In the genomic region with DNA sequence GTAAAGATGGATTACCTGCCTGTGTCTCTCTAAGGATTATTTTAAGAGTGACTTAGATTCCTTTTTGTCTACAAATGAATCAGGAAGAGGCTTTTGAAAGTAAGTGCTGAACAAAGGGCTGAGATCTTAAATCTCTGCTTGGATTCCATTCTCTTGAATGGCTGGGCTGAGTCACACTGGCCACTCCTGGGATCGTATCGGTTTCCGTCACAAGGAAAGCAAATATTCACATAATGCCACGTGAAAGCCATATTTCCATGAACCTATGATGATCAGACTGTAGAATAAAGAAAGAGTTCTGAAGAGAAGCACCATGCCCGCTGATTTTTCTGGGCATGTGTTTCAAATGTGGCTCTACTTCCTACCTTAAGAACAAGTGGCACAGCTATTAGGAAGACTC, we compare ENCODE assay signal across 24 mouse cellular contexts. TPM values are rescaled to one million over a fixed set of nuclear protein-coding genes. Genes with fewer than 3 reads are reported as not detected.
DNase-seq lines count a peak whose midpoint lies in the region; ATAC-seq and TF ChIP-seq lines count a peak whose summit lies in the region.
"Had no signal": no experiment of that assay in that cellular context is flagged by ENCODE, and none has a peak within 500 bp of the region (broad histone marks: within the 10 kb centered on the region; RNA-seq: fewer than 3 reads in every experiment).

No protein-coding gene starts in this region.

- DNase-seq in midbrain, embryonic 11.5 days (ENCODE audit: low spot score, missing footprints), result no peak
- DNase-seq in Muller cell, postnatal 12 days (ENCODE audit: inconsistent ontology term), result peak; percentile 7
- no peak for DNase-seq in testis, postnatal 10 days (ENCODE audit: low spot score)
- no peak for DNase-seq in gastrocnemius, postnatal 25 days
- DNase-seq: gastrocnemius, postnatal 10 days; heart, adult 18-20 months; kidney, postnatal 4 days; lung, embryonic 14.5 days; lung, postnatal 36 days; right cerebral cortex, adult 18-20 months; thymus, adult 18-20 months; thymus, postnatal 4 days had no signal

- H3ac ChIP-seq in C2C12 (ENCODE audit: control insufficient read depth, insufficient read length, low read depth), result no peak overlapping the region

- H3K27ac ChIP-seq in midbrain, embryonic 11.5 days (ENCODE audit: low read depth, low read length), result peak overlapping the region; percentile 1; the same call in 1 of the 2 replicates
- no peak overlapping the region for H3K27ac ChIP-seq in midbrain, embryonic 16.5 days (ENCODE audit: low read length)
- H3K27ac ChIP-seq in stomach, embryonic 14.5 days (ENCODE audit: low read length), result peak overlapping the region; percentile 44; the same call in 1 of the 2 replicates
- H3K27ac ChIP-seq: heart, embryonic 15.5 days; hindbrain, embryonic 14.5 days; kidney, embryonic 15.5 days; limb, embryonic 12.5 days; liver, embryonic 12.5 days had no signal

- no peak for TF ChIP-seq CTCF in C2C12 (IDR thresholded peaks at IDR 0.05; ENCODE audit: control insufficient read depth, insufficient read depth, insufficient read length)

- no peaks in the 10 kb centered on the region for H3K9me3 ChIP-seq in midbrain, embryonic 11.5 days (ENCODE audit: control insufficient read depth, low read length)
- H3K9me3 ChIP-seq in midbrain, embryonic 16.5 days (replicated peaks; ENCODE audit: control insufficient read depth, low read length, poor library complexity, severe bottlenecking), result no peaks in the 10 kb centered on the region
- no peaks in the 10 kb centered on the region for H3K9me3 ChIP-seq in stomach, embryonic 14.5 days (ENCODE audit: control insufficient read depth, low read depth, low read length)
- H3K9me3 ChIP-seq: forebrain, embryonic 13.5 days; heart, embryonic 15.5 days; kidney, embryonic 15.5 days; limb, embryonic 12.5 days; liver, embryonic 12.5 days had no signal

- H3K4me2 ChIP-seq in midbrain, embryonic 11.5 days, result no peak overlapping the region
- H3K4me2 ChIP-seq in midbrain, embryonic 16.5 days (ENCODE audit: low read length), result no peak overlapping the region
- no peak overlapping the region for H3K4me2 ChIP-seq in stomach, embryonic 14.5 days (replicated peaks; ENCODE audit: low read depth, low read length)
- H3K4me2 ChIP-seq: forebrain, embryonic 13.5 days; heart, embryonic 15.5 days; kidney, embryonic 15.5 days; limb, embryonic 12.5 days; liver, embryonic 12.5 days; lung, embryonic 14.5 days had no signal

- no peaks in the 10 kb centered on the region for H3K36me3 ChIP-seq in midbrain, embryonic 11.5 days (ENCODE audit: control insufficient read depth, insufficient read depth, low read length)
- no peaks in the 10 kb centered on the region for H3K36me3 ChIP-seq in midbrain, embryonic 16.5 days (ENCODE audit: control insufficient read depth, insufficient read depth, low read length)
- no peaks in the 10 kb centered on the region for H3K36me3 ChIP-seq in C2C12 (ENCODE audit: control insufficient read depth, insufficient read depth)
- no peaks in the 10 kb centered on the region for H3K36me3 ChIP-seq in stomach, embryonic 14.5 days (ENCODE audit: control insufficient read depth, insufficient read depth, low read length)
- H3K36me3 ChIP-seq: heart, embryonic 15.5 days; kidney, embryonic 15.5 days; limb, embryonic 12.5 days; liver, embryonic 12.5 days had no signal

- H3K79me2 ChIP-seq in C2C12 (ENCODE audit: control insufficient read depth, insufficient read depth), result no peaks in the 10 kb centered on the region

- no peak overlapping the region for H3K9ac ChIP-seq in midbrain, embryonic 11.5 days (ENCODE audit: low read length)
- no peak overlapping the region for H3K9ac ChIP-seq in midbrain, embryonic 16.5 days (ENCODE audit: low read depth, low read length)
- H3K9ac ChIP-seq in stomach, embryonic 14.5 days (replicated peaks; ENCODE audit: low read depth, low read length), result no peak overlapping the region
- H3K9ac ChIP-seq: forebrain, embryonic 13.5 days; heart, embryonic 15.5 days; hindbrain, embryonic 14.5 days; kidney, embryonic 15.5 days; limb, embryonic 12.5 days; liver, embryonic 12.5 days; lung, embryonic 14.5 days had no signal

- peaks cover 2% of the 10 kb centered on the region; the same call in 1 of the 2 replicates for H3K4me1 ChIP-seq in midbrain, embryonic 11.5 days (ENCODE audit: control insufficient read depth, insufficient read depth, low read length)
- peaks cover 7% of the 10 kb centered on the region for H3K4me1 ChIP-seq in midbrain, embryonic 16.5 days (ENCODE audit: control insufficient read depth, insufficient read depth, low read length)
- H3K4me1 ChIP-seq in stomach, embryonic 14.5 days (ENCODE audit: control insufficient read depth, insufficient read depth, low read length), result peaks cover 3% of the 10 kb centered on the region; the same call in 1 of the 2 replicates
- H3K4me1 ChIP-seq: heart, embryonic 15.5 days; kidney, embryonic 15.5 days; limb, embryonic 12.5 days; liver, embryonic 12.5 days had no signal

- no peaks in the 10 kb centered on the region for H3K27me3 ChIP-seq in midbrain, embryonic 11.5 days (ENCODE audit: control insufficient read depth, insufficient read depth, low read length)
- no peaks in the 10 kb centered on the region for H3K27me3 ChIP-seq in midbrain, embryonic 16.5 days (ENCODE audit: control insufficient read depth, insufficient read depth, low read depth, low read length)
- no peaks in the 10 kb centered on the region for H3K27me3 ChIP-seq in C2C12 (ENCODE audit: control insufficient read depth, insufficient read depth, insufficient read length)
- no peaks in the 10 kb centered on the region for H3K27me3 ChIP-seq in stomach, embryonic 14.5 days (ENCODE audit: control insufficient read depth, insufficient read depth, low read length)
- H3K27me3 ChIP-seq: heart, embryonic 15.5 days; kidney, embryonic 15.5 days; limb, embryonic 12.5 days; liver, embryonic 12.5 days had no signal

- no peak; the same call in 1 of the 2 replicates for ATAC-seq in midbrain, embryonic 11.5 days (ENCODE audit: low FRiP score)
- ATAC-seq in midbrain, embryonic 16.5 days, result no peak
- peak; percentile 80 for ATAC-seq in stomach, embryonic 14.5 days (ENCODE audit: insufficient number of reproducible peaks, insufficient read depth, low FRiP score, low read depth)
- ATAC-seq: CD4-positive, CD25-positive, alpha-beta regulatory T cell, adult 4 months; intestine, postnatal 0 days; liver, embryonic 12.5 days had no signal

- H3K79me3 ChIP-seq in C2C12 (ENCODE audit: low read depth), result no peaks in the 10 kb centered on the region

- 37% methylated on average over 5 of the region's 5 CpGs for WGBS in midbrain, embryonic 11.5 days
- 27% methylated on average over 5 of the region's 5 CpGs for WGBS in midbrain, embryonic 16.5 days
- 66% methylated on average over 5 of the region's 5 CpGs for WGBS in stomach, embryonic 14.5 days

- no peak overlapping the region for H3K4me3 ChIP-seq in midbrain, embryonic 11.5 days (ENCODE audit: low read depth, low read length)
- no peak overlapping the region for H3K4me3 ChIP-seq in midbrain, embryonic 16.5 days (ENCODE audit: low read depth, low read length)
- H3K4me3 ChIP-seq in C2C12 (ENCODE audit: insufficient read depth, poor library complexity, severe bottlenecking), result no peak overlapping the region
- no peak overlapping the region for H3K4me3 ChIP-seq in stomach, embryonic 14.5 days (ENCODE audit: low read depth, low read length)
- H3K4me3 ChIP-seq: forebrain, embryonic 13.5 days; heart, embryonic 15.5 days; kidney, embryonic 15.5 days; limb, embryonic 12.5 days; liver, embryonic 12.5 days had no signal

TF ChIP-seq in C2C12, 6 proteins besides CTCF, POLR2A, EP300 and RAD21:
- peak; percentile 12 for TF ChIP-seq USF1 (IDR thresholded peaks at IDR 0.05; ENCODE audit: low read depth)
- peak; percentile 72 for TF ChIP-seq MAX (IDR thresholded peaks at IDR 0.05)
- TF ChIP-seq MYOG (IDR thresholded peaks at IDR 0.05; ENCODE audit: control insufficient read depth, extremely low read depth, insufficient read length), result no peak
- peak; percentile 56 for TF ChIP-seq FOSL1 (IDR thresholded peaks at IDR 0.05; ENCODE audit: insufficient read depth, low read length, poor library complexity, severe bottlenecking)
- no peak for TF ChIP-seq CEBPB (IDR thresholded peaks at IDR 0.05; ENCODE audit: low read depth)
- no peak for TF ChIP-seq MYOD1 (IDR thresholded peaks at IDR 0.05; ENCODE audit: control insufficient read depth, insufficient read length, low read depth)

RNA-seq across cellular contexts. Expression of gene Neurod1, which starts 57.7 kb away (rescaled TPM):
- polyA plus RNA-seq in midbrain, embryonic 11.5 days (2014; fragmentation: Nextera tagmentation; extraction: Ambion mirVana), result 43.4 TPM in 2 replicates
- polyA plus RNA-seq in midbrain, embryonic 16.5 days (2015; fragmentation: Nextera tagmentation; extraction: Ambion mirVana), result 12.8 and 22.7 TPM in 2 replicates
- not detected for polyA plus RNA-seq in C2C12 (2012; fragmentation: generic; extraction: Trizol)
- polyA plus RNA-seq in stomach, embryonic 14.5 days (2014; fragmentation: Nextera tagmentation; extraction: Ambion mirVana), result 0.09 and 0.56 TPM in 2 replicates
- total RNA-seq in gastrocnemius, postnatal 25 days (2021), result not detected
- total RNA-seq: gastrocnemius, postnatal 10 days; heart, adult 18-20 months; megakaryocyte-erythroid progenitor cell, adult 5-6 weeks had no signal
- polyA plus RNA-seq: CD4-positive, CD25-positive, alpha-beta regulatory T cell, adult 4 months; heart, embryonic 15.5 days; liver, embryonic 12.5 days; lung, embryonic 14.5 days had no signal

RNA-seq across cellular contexts. Expression of gene Cerkl, which starts 57.8 kb away (rescaled TPM):
- polyA plus RNA-seq in midbrain, embryonic 11.5 days (2014; fragmentation: Nextera tagmentation; extraction: Ambion mirVana), result 2.4 and 2.5 TPM in 2 replicates
- 0.84 and 1.9 TPM in 2 replicates for polyA plus RNA-seq in midbrain, embryonic 16.5 days (2015; fragmentation: Nextera tagmentation; extraction: Ambion mirVana)
- not detected for polyA plus RNA-seq in C2C12 (2012; fragmentation: generic; extraction: Trizol)
- polyA plus RNA-seq in stomach, embryonic 14.5 days (2014; fragmentation: Nextera tagmentation; extraction: Ambion mirVana), result 0.50 and 1.4 TPM in 2 replicates
- 1 to 10 TPM in 1 of 2 experiments, not detected in 1; 1.2 TPM for total RNA-seq in gastrocnemius, postnatal 25 days (2021)
